Mouse (Mus musculus) C2C12 (cell line): ENCODE measurements around the gene Tex37.

ENCODE experiments used
- CEBPB ChIP-seq: IDR thresholded peaks from one replicate; pipeline ENCODE4 v1.6.1; 2011; ENCODE audit warnings: low read depth, mild to moderate bottlenecking, control low read depth, moderate library complexity
- CTCF ChIP-seq: IDR thresholded peaks from one replicate; pipeline ENCODE4 v1.5.1; 2011; ENCODE audit not compliant: control insufficient read depth, insufficient read depth, insufficient read length
- FOSL1 ChIP-seq: IDR thresholded peaks from one replicate; pipeline ENCODE4 v1.8.0; 2011; ENCODE audit warnings: mild to moderate bottlenecking, low read length; ENCODE audit not compliant: poor library complexity, insufficient read depth, severe bottlenecking
- MAX ChIP-seq: IDR thresholded peaks from one replicate; pipeline ENCODE4 v1.6.1; 2011; ENCODE audit warnings: mild to moderate bottlenecking, control low read depth
- MYOD1 ChIP-seq: IDR thresholded peaks from one replicate; pipeline ENCODE4 v1.6.1; 2011; ENCODE audit warnings: low read depth; ENCODE audit not compliant: control insufficient read depth, insufficient read length
- MYOG ChIP-seq: IDR thresholded peaks from one replicate; pipeline ENCODE4 v1.6.1; 2011; ENCODE audit not compliant: control insufficient read depth, insufficient read length; ENCODE audit errors: extremely low read depth
- USF1 ChIP-seq: IDR thresholded peaks from one replicate; pipeline ENCODE4 v1.6.1; 2011; ENCODE audit warnings: low read depth, mild to moderate bottlenecking, control low read depth, moderate library complexity

DNA sequence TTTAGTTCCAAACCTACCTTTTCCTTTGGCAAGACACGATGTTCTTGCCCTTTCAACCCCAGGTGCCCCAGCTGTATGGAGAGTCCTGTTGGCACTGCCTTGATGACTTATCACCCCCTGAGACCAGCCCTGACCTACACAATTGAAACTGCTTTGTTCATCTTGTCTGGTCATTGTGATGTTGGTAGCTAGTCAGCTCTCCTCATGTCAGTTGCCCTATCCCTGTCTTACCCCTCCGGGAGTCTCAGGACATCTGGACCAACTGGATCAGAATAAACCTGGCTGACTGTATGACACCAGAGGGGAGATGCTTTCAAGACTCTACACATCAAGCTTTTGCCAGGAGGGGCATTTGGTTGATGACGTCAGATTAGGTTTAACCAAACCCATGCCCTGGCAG lies at the start of gene Tex37:
- TF ChIP-seq CTCF (no peak), CEBPB (no peak), MAX (no peak), USF1 (no peak), MYOD1 (no peak), FOSL1 (no peak), MYOG (no peak)
